Mouse (Mus musculus) myocyte (in vitro differentiated cells): ENCODE data around the gene Cdc42ep1.

ENCODE experiments used
- CEBPB ChIP-seq: IDR thresholded peaks from 2 replicates; pipeline ENCODE4 v1.6.1; 2011; ENCODE audit warnings: mild to moderate bottlenecking, moderate library complexity; ENCODE audit not compliant: poor library complexity, insufficient read depth, severe bottlenecking
- E2F4 ChIP-seq: IDR thresholded peaks from one replicate; pipeline ENCODE4 v1.6.1; 2011; ENCODE audit warnings: mild to moderate bottlenecking, control low read depth, moderate library complexity; ENCODE audit not compliant: insufficient read depth
- MAX ChIP-seq: IDR thresholded peaks from one replicate; pipeline ENCODE4 v1.6.1; 2011; ENCODE audit warnings: low read depth, mild to moderate bottlenecking, control low read depth
- MYOD1 ChIP-seq, 3 experiments: IDR thresholded peaks; one replicate each; pipeline ENCODE4 v1.6.1; 2011; ENCODE audit warnings: control low read depth in 2 of 3, low read depth in 2 of 3, mild to moderate bottlenecking in 2 of 3, moderate library complexity in 1 of 3; ENCODE audit not compliant: insufficient read length in 2 of 3, control insufficient read depth in 1 of 3
- MYOG ChIP-seq, 3 experiments: IDR thresholded peaks; one replicate each; pipeline ENCODE4 v1.6.1; 2011; ENCODE audit warnings: control low read depth in 2 of 3, low read depth in 2 of 3, mild to moderate bottlenecking in 2 of 3; ENCODE audit not compliant: insufficient read length in 2 of 3, control insufficient read depth in 1 of 3, insufficient read depth in 1 of 3
- POLR2A ChIP-seq: IDR thresholded peaks from one replicate; pipeline ENCODE4 v1.6.1; 2011; ENCODE audit warnings: low read depth, mild to moderate bottlenecking, control low read depth, moderate library complexity; ENCODE audit not compliant: insufficient read length
- POLR2AphosphoS2 ChIP-seq: IDR thresholded peaks from one replicate; pipeline ENCODE4 v1.6.1; 2011; ENCODE audit warnings: low read depth, control low read depth; ENCODE audit not compliant: insufficient read length
- SRF ChIP-seq: IDR thresholded peaks from one replicate; pipeline ENCODE4 v1.6.1; 2011; ENCODE audit warnings: low read depth; ENCODE audit not compliant: control insufficient read depth, insufficient read length
- TCF12 ChIP-seq: IDR thresholded peaks from one replicate; pipeline ENCODE4 v1.6.1; 2011; ENCODE audit warnings: mild to moderate bottlenecking, control low read depth; ENCODE audit not compliant: poor library complexity, insufficient read depth, severe bottlenecking
- TCF3 ChIP-seq: IDR thresholded peaks from one replicate; pipeline ENCODE4 v1.6.1; 2011; ENCODE audit warnings: low read depth, control low read depth; ENCODE audit not compliant: insufficient read length

DNA sequence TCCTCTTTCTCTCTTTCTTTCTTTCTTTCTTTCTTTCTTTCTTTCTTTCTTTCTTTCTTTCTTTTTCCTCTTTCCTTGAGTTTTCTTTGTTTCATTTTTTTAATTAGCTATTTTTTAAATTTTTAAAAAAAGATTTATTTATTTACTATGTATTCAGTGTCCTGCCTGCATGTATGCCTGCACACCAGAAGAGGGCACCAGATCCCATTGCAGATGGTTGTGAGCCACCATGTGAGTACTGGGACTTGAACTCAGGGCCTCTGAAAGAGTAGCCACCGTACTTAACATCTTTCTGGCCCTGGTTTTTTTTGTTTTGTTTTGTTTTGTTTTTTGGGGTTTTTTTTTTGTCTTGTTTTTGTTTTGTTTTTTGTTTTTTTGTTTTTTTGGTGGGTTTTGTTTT is 12.8 kb upstream of the Cdc42ep1 start:
- TF ChIP-seq CEBPB = no peak
- TF ChIP-seq POLR2A = no peak
- TF ChIP-seq SRF = no peak
- TF ChIP-seq POLR2AphosphoS2 = no peak
- no peak for TF ChIP-seq E2F4
- TF ChIP-seq MYOG (IDR thresholded peaks at IDR 0.05; ENCODE audit: control insufficient read depth in 1 of 3, insufficient read depth in 1 of 3, insufficient read length in 2 of 3, low read depth in 2 of 3) = no peak
- TF ChIP-seq MYOD1 (IDR thresholded peaks at IDR 0.05; ENCODE audit: control insufficient read depth in 1 of 3, insufficient read length in 2 of 3, low read depth in 2 of 3) = no peak
- TF ChIP-seq TCF12 = no peak
- TF ChIP-seq TCF3 = no peak
- TF ChIP-seq MAX = no peak
